Mouse (Mus musculus) heart, postnatal 0 days (tissue): ENCODE measurements around the gene Slc26a1. TPM values are rescaled to one million over a fixed set of nuclear protein-coding genes. Genes with fewer than 3 reads are reported as not detected.

Experiments used
- ATAC-seq: fragments of 200-750 bp; cut with Nextera tagmentation; 2 replicates; pipeline ENCODE4 v1.8.0; 2017; ENCODE audit warnings: low read depth, moderate number of reproducible peaks, moderate library complexity; ENCODE audit not compliant: insufficient read depth
- DNase-seq: peaks from one replicate; pipeline ENCODE4 v3.0.0-alpha.2; 2016; ENCODE audit warnings: low spot score
- H3K27ac ChIP-seq: fragments of 300-500 bp; sonication (generic); 2 replicates; pipeline ENCODE4 v1.5.1; 2014; ENCODE audit warnings: low read depth, mild to moderate bottlenecking
- H3K27me3 ChIP-seq: fragments of 300-500 bp; sonication (generic); 2 replicates; pipeline ENCODE4 v1.6.1; 2014; ENCODE audit warnings: low read length, mixed read lengths; ENCODE audit not compliant: control insufficient read depth, insufficient read depth
- H3K36me3 ChIP-seq: fragments of 300-500 bp; sonication (generic); replicated peaks from 2 replicates; pipeline ENCODE4 v1.6.1; 2014; ENCODE audit warnings: low read length, mixed read lengths; ENCODE audit not compliant: control insufficient read depth, insufficient read depth
- H3K4me1 ChIP-seq: fragments of 300-500 bp; sonication (generic); 2 replicates; pipeline ENCODE4 v1.6.1; 2014; ENCODE audit warnings: antibody characterized with exemption; ENCODE audit not compliant: control insufficient read depth, insufficient read depth
- H3K4me2 ChIP-seq: fragments of 300-500 bp; sonication (generic); 2 replicates; pipeline ENCODE4 v1.6.1; 2014; ENCODE audit warnings: low read depth, mild to moderate bottlenecking, low read length, moderate library complexity
- H3K4me3 ChIP-seq: fragments of 300-500 bp; sonication (generic); 2 replicates; pipeline ENCODE4 v1.5.1; 2014; ENCODE audit warnings: low read depth, low read length
- H3K9ac ChIP-seq: fragments of 300-500 bp; sonication (generic); replicated peaks from 2 replicates; pipeline ENCODE4 v1.6.1; 2014; ENCODE audit warnings: low read depth, low read length, mixed read lengths
- H3K9me3 ChIP-seq: fragments of 300-500 bp; sonication (generic); replicated peaks from 2 replicates; pipeline ENCODE4 v1.6.1; 2016; ENCODE audit warnings: low read length; ENCODE audit not compliant: control insufficient read depth
- CTCF ChIP-seq: IDR thresholded peaks from 2 replicates; pipeline ENCODE4 v1.5.1; 2016; ENCODE audit warnings: antibody characterized with exemption, control low read depth, low read depth
- EP300 ChIP-seq: IDR thresholded peaks from 2 replicates; pipeline ENCODE4 v1.6.1; 2016; ENCODE audit warnings: antibody characterized with exemption, low read depth
- WGBS: fragments of 180-500 bp; shearing (Covaris S2); extraction: QIAGEN DNeasy Blood & Tissue Kit; methylation state at CpG from one replicate; pipeline ENCODE4 v1.1.7; 2014; 5-methylcytosine and 5-hydroxymethylcytosine counted together
- polyA plus RNA-seq: library from polyadenylated mRNA; unstranded; fragments of >200 nt; fragmentation: Nextera tagmentation; extraction: Ambion mirVana; gene quantifications from 2 replicates; pipeline ENCODE4 v1.2.1, GENCODE M21; 2015
- total RNA-seq: library from RNA; depleted of rRNA; stranded (reverse); fragments of >200 nt; gene quantifications from 2 replicates; pipeline ENCODE4 v1.2.3, GENCODE M21; 2014; ENCODE audit warnings: low replicate concordance

The Slc26a1 gene
- total and polyA plus RNA-seq, 2 experiments from 2014 or later: 0.08 to 0.23 TPM

DNA sequence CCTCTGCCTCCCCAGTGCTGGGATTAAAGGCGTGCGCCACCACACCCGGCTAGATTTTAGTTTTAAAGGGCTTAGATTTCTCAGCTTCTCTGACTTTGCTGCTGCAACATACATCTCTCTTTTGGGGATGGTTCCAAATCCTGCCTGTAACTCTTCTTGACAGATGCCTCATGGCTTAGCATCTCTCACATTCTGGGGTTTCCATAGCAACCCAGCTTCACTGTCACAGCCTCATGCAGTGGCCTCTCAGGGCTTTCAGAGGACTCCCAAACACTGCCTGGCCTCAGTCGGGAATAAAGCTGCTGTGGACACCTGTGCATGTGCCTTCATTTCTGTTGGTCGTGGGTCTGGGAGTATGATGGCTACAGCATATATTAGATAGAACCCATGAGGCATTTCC is 13.7 kb upstream of the Slc26a1 start:
- no peak overlapping the region for H3K27ac ChIP-seq
- DNase-seq (no peak), ATAC-seq (no peak)
- H3K27me3 ChIP-seq: no peaks in the 10 kb centered on the region
- H3K4me2 ChIP-seq: no peak overlapping the region
- H3K4me3 ChIP-seq: no peak overlapping the region
- H3K36me3 ChIP-seq: no peaks in the 10 kb centered on the region
- no peaks in the 10 kb centered on the region for H3K9me3 ChIP-seq
- 0 out of 2 replicates have a peak, but pooled peaks cover 6% of the 10 kb centered on the region for H3K4me1 ChIP-seq
- H3K9ac ChIP-seq: no peak overlapping the region
- 76% methylated on average over 5 of the region's 5 CpGs for WGBS
- TF ChIP-seq EP300 (no peak), CTCF (no peak)

DNA sequence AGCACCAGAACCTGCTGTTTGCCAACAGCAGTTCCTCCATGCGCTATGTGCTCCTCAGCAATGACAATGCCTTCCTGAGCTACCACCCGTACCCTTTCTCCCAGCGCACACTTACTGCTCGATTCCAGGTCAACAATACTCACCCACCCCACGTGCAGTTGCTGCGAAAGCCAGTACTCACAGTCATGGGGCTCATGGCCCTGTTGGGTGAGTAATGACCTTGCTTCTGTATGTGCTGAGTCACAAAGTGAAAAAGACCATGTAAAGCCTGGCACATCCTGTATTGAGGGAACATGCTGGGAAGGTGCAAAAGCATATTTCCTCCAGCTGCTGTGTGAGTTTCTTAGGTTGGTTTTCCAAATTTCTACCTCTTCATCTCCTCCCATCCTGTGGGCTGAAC is 5.5 kb upstream of the Slc26a1 start:
- Histone ChIP-seq H3K27ac (no peak overlapping the region), H3K27me3 (no peaks in the 10 kb centered on the region), H3K9me3 (no peaks in the 10 kb centered on the region), H3K4me1 (peaks cover 10% of the 10 kb centered on the region), H3K9ac (no peak overlapping the region), H3K4me2 (no peak overlapping the region), H3K4me3 (no peak overlapping the region), H3K36me3 (0 out of 2 replicates have a peak, but pooled peaks cover 18% of the 10 kb centered on the region)
- DNase-seq (no peak), ATAC-seq (no peak)
- TF ChIP-seq EP300: no peak
- TF ChIP-seq CTCF: no peak
- 94% methylated on average over 6 of the region's 6 CpGs for WGBS

DNA sequence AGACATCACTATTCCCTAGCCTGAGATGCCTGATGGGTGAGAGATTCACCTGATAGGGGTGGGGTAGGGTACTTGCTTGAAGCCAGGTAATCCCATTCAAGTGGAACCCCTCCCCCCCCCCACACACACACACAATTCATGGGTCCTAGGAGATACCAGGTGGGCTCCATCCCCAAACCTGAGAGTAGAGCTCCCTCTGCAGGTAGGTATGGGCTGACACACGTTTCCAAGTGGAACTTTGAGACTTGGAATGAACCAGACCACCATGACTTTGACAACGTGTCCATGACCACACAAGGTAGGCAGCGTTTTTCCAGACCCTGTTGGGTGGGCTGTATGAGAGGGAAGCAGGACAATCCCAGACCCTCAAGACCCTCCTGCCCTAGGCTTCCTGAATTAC is 4.5 kb upstream of the Slc26a1 start:
- WGBS: 53% methylated on average over 3 of the region's 3 CpGs
- Histone ChIP-seq H3K9ac (no peak overlapping the region), H3K27ac (no peak overlapping the region), H3K4me3 (no peak overlapping the region), H3K27me3 (no peaks in the 10 kb centered on the region), H3K9me3 (no peaks in the 10 kb centered on the region), H3K4me2 (no peak overlapping the region), H3K36me3 (0 out of 2 replicates have a peak, but pooled peaks cover 18% of the 10 kb centered on the region), H3K4me1 (peaks cover 10% of the 10 kb centered on the region)
- DNase-seq (no peak), ATAC-seq (no peak)
- TF ChIP-seq EP300: no peak
- peak; percentile 29 for TF ChIP-seq CTCF

DNA sequence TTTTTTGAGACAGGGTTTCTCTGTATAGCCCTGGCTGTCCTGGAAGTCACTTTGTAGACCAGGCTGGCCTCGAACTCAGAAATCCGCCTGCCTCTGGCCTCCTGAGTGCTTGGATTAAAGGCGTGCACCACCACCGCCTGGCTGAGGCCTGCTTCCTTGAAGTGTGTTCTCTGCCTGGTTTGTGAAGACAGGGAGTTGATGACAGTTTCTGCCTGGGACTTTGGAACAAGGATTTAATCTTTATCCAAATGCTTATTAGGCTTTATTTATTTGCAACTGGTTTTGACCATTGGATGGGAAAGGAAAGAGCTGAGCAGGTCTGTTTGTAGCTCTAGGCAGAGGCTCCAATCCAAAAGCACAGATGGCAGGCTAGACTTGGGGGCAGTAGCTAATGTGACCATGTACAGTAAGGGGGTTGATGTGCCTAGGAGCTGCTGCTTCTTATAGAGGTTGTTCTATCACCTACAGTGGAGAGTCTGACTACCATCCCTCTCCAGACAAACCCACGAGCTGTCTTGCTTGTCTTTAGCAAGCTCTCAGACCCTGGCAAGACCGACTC is 3.0 kb upstream of the Slc26a1 start:
- Histone ChIP-seq H3K36me3 (0 out of 2 replicates have a peak, but pooled peaks cover 19% of the 10 kb centered on the region), H3K4me1 (peaks cover 10% of the 10 kb centered on the region), H3K4me2 (no peak overlapping the region), H3K9ac (no peak overlapping the region), H3K27me3 (no peaks in the 10 kb centered on the region), H3K27ac (no peak overlapping the region), H3K4me3 (no peak overlapping the region), H3K9me3 (no peaks in the 10 kb centered on the region)
- ATAC-seq: no peak
- TF ChIP-seq EP300 (no peak), CTCF (no peak)
- 87% methylated on average over 6 of the region's 6 CpGs for WGBS
- no peak for DNase-seq

DNA sequence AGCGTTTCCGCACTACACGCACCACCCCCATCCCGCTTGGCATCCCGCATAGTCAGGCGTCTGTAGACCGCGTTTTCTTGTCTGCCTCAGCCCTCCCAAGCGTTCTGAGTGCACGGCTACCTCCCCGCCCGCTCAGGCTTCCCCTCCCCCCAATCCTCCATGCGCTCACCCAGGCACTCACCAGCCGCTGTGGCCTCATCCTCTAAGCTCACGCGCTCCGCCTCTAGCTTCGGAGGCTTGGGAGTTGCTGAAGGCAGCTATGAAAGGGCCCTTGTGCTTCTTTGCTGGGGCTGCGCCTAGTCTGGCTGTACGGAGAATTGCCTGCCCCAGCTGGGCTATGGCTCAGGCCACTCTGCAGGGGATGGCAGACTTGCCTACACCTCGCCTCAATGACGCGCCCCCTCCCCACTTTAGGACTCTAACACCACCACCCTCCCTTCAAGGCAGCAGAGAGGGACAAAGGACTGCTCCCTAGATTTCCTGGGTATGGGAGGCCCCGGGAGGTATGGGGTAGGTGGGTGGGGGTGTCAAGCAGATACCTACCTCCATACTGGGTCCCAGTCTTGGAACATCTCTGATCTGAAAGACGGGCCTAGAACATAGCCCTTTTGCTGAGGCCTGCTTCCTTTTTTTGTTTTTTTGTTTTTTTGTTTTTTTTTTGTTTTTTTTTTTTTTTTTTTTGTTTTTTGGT is 2.4 kb upstream of the Slc26a1 start:
- peak overlapping the region; percentile 3; the same call in 1 of the 2 replicates for H3K27ac ChIP-seq
- WGBS: 5% methylated on average over 25 of the region's 25 CpGs
- no peak for TF ChIP-seq CTCF
- peaks cover 10% of the 10 kb centered on the region for H3K4me1 ChIP-seq
- H3K4me3 ChIP-seq: peak overlapping the region; percentile 32
- peak overlapping the region; percentile 55 for H3K4me2 ChIP-seq
- 0 out of 2 replicates have a peak, but pooled peaks cover 18% of the 10 kb centered on the region for H3K36me3 ChIP-seq
- DNase-seq (peak; percentile 66), ATAC-seq (peak; percentile 78)
- H3K9me3 ChIP-seq: no peaks in the 10 kb centered on the region
- H3K9ac ChIP-seq: peak overlapping the region; percentile 48
- no peaks in the 10 kb centered on the region for H3K27me3 ChIP-seq
